Mouse (Mus musculus): ENCODE measurements at regions not wholly inside any gene's neighbourhood (a gene's known extent, or its start where the extent isn't known, plus 50 kb on each side); places are given as distances from the start of the nearest gene placed in this dataset.

- DNase-seq: no peak
Observed at GRCm38 (mm10) chr12:29395401-29395982, 132.7 kb upstream of the Myt1l start.

- DNase-seq: no peak
Observed at GRCm38 (mm10) chr12:29404434-29404833, 123.8 kb upstream of the Myt1l start.

DNA sequence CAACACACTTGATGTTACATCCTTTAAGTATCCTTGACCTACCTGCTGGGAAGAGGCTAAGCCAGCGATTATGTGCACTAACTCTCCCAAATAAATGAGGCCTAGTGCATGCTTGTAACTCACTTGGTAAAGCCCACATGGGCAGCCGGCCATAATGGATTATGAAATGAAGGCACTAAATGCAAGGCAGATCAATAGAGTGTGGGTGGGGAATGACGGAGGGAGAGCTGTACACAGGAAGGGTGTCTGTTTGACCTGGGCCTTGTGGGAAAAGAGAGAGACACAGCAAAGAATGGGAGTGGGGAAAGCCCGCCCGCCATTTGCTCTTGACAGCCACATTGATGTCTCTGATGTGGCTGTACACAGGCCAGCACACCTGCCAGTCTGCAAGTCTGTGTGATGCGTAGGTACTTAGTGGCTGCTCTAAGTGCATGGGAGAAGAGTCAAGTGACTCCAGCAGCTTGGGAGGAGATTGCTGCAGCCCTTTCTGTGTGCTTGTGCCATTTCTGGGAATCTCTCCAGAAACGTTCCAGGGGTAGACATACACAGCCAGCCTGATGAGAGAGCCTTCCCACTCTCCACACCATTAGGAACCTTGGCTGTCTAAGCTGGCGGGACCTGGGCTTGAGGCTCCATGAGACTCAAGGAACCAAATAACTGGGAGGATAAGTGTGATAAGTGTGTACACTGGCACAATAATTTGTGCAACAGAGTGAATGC, 118.7 kb upstream of the Myt1l start:
- DNase-seq: no peak

GRCm38 (mm10) chr12:29433936-29434335, 94.2 kb upstream of the Myt1l start:
- DNase-seq: peak; percentile 28

DNA sequence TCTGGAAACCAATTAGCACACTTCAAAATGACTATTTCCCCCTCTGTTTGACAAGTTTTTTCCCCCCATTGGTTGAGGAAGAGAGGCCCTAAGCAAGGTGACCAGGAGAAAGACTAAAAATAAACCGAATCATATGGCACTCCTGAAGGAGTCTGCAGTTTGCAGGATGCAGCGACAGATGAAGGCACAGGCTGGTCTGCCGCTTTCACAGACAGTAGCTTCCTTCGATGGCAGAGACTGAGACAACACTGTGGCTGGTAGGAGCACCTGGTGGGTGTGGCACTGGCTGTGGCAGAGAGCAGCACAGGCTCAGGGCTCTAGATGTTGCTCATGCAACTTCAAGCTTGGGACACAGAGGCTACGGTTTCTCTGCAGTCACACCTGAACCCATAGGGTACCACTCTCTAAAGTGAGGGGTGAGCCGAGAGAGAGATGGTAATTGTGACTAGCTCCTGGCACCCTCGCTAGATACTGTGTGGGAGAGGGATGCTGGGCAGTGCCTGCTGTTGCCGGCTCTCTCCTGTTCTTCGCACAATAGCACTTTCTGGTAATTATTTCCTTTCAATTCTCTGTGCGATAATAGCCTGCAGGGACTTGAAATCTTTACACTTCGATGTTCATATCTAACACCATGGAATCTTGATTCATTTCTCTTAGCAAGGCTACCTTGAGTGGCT, 88.7 kb upstream of the Myt1l start:
- DNase-seq: peak; percentile 20

DNA sequence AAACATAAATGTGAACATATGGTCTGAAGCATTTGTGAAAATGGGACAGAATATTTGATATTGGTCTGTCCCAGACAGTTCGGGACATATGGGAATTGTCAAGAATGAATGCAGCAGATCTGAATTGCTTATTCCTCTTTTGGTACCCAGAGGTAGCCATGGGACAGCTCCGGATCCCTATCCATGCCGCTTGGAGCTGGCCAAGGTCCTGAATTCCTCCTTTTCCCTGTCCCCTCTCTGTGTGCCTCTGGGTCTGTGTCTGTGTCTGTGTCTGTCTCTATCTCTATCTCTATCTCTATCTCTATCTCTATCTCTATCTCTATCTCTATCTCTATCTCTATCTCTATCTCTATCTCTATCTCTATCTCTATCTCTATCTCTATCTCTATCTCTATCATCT, 63.0 kb upstream of the Myt1l start:
- peak; percentile 15 for DNase-seq
